Mouse (Mus musculus) liver (tissue): ENCODE measurements at regions not wholly inside any gene's neighbourhood (a gene's known extent, or its start where the extent isn't known, plus 50 kb on each side); places are given as distances from the start of the nearest gene placed in this dataset.
"Not testable (repeated sequence)": the region's sequence is repeated elsewhere in the genome, so short reads cannot be mapped to it uniquely, and the experiment has no call there.

Source experiments
- DNase-seq: peaks from one replicate; pipeline ENCODE4 v3.0.0-alpha.2; 2020; ENCODE audit warnings: mixed read lengths

DNA sequence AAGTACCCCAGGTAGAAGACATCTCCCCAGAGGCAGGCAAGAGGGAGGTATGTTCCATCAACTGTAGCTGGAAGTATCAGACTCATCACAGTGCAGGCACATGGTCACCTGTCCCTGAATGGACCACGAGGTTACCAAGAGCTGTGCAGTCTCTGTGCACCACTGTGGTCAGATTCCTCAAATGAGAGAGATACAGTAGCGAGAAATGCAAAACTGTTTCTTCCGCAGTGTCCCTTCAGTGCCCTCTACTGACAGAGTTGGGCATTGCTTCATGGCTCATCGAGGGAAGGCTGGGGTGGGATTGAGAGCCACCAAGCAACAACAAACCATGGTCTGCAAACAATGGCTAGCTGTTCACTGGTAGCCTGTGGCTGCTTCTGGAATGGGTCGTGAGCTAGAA lies 406.9 kb downstream of the Ptpru start:
- DNase-seq: peak; percentile 41

DNA sequence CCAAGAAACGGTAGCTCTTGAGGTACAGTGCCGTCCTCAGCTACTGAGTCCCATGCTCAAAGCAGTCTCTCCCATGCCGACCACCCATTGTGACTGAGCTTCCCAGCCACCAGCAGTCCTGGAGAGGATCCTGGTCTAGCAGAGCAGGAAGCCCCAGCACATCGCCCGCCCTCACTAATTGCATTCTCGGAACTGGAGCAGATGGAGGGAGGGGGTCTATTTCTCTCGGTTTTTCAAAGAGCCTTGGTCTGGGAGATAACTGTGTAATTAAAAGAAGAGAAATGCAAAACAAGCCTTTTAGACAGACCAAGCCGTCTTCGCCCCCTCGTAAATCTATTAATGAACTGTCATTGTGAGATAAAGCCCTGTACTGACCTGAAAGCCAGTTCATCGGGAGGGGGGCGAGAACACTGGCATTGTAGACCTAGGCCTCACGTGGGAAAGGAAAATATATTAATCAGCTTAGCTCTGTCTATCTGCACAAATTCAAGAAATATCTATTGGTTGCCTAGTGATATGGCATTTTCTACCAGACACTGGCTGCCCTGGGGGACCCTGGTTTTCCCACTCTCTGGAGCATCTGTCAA lies 405.4 kb downstream of the Ptpru start:
- no peak for DNase-seq

DNA sequence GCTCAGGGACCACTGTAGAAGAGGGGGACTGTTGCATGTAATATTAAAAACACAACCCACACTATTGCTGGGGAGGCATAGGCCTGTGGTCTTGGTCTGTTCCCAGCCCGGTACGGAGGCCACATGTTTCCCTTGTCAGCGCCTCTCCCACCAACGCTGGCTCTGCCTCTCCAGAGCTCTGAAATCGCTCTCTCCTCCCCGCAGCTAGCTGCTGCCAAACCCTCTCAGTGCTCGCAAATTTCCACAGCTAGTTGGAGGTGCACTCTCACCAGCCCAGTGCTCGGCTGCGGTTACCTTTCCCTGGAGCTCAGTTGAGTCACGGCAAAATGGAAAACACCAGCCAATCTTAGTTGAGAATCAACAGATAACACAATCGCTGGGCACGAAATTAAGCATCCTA lies 402.9 kb downstream of the Ptpru start:
- no peak for DNase-seq

DNA sequence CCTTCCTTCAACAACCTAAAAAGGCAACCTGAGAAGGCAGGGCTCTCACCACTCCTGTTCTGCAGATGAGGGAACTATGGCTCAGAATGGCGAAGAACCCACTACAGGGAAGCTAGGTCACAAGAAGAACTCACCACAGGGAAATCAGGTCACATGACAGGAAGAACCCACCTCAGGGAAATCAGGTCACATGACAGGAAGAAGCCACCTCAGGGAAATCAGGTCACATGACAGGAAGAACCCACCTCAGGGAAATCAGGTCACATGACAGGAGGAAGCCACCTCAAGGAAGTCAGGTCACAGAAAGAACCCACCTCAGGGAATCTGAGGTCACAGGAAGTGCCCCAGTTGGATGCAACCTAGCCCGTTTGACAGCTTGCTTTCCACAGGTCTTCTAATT lies 399.7 kb downstream of the Ptpru start:
- DNase-seq: no peak

DNA sequence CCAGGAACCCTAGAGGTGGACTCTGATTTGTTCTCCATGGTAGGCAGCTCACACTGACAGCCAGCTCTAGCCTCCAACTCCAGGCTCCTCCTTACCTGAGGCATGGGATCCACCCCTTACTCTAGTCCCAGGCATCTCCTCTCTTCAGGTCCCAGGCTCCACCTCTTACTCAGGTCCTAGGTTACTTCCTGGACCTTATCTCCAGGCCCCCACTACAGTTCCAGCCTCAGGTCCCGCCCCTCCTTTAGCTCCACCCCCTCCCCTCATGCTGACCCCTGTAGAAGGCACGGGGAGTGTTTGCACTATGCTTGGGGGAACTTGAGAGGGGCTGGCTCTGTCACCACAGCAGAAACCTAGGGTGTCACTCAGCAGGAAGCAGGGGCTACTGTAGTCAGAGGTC lies 399.2 kb downstream of the Ptpru start:
- DNase-seq: no peak

DNA sequence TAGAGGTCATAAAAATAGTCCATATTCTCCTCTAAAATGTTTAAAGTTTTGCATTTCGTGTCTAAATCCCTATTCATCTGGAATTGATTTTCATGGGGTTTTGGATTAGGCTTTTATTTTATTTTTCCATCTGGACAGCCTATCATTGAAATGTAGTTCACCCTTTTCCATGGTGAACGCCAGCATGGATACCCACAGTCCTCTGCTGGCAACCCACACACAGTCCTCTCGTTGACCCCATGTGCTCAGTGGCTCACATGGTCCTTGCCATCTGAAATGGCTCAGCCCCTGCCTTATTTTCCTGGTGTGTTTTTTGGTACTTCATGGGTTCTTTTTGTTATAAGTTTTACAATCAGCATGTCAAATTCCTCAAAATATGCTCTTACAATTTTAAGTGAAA lies 397.2 kb downstream of the Ptpru start:
- DNase-seq: no peak

DNA sequence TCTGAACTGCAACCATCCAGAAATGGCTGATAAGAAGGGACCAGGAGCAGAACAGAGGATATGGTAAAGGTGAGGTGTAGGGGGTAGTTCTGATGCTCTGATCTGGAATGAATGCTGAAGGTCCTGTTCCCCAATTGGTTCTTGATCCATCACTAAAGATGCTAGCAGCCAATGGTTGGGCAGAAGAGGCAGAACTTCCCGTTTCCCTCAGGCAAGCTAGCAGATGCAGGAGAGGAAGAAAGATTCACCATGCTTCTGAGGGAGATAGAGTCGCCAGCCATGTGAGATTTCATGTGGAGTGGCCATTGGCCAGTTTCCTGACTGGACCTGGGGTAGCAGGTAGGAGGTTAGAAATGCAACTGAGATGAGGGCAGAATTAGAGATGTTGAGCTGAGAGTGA lies 394.6 kb downstream of the Ptpru start:
- DNase-seq: no peak

DNA sequence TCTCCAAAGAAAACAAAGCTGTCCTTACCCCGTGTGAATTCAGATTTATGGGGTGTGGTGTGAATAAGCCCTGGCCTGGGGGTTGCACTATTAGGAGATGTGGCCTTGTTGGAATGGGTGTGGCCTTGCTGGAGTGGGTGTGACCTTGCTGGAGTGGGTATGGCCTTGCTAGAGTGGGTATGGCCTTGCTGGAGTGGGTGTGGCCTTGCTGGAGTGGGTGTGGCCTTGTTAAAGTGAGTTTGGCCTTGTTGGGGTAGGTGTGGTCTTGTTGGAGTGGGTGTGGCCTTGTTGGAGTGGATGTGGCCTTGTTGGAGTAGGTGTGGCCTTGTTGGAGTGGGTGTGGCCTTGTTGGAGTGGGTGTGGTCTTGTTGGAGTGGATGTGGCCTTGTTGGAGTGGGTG lies 387.8 kb downstream of the Ptpru start:
- DNase-seq: not testable (repeated sequence)

DNA sequence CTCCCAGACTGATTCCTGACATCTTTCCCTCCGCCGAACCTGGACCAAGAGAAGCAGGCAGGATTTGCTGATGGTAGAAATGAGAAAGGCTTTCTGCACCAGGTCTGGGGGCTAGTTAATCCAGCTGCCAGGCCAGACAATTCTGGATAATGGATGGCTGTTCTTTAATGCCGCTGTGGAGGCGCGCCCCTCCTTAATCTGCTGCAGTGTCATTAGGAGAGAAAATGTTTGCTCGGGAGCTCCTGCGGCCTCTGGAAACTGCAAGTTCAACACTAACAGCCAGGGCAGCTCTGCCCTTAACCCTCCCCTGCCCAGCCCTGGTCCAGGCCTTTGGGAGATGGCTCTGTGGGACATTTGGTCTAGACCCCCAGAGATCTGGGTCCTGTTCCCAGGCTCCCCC lies 380.5 kb downstream of the Ptpru start:
- DNase-seq: no peak

DNA sequence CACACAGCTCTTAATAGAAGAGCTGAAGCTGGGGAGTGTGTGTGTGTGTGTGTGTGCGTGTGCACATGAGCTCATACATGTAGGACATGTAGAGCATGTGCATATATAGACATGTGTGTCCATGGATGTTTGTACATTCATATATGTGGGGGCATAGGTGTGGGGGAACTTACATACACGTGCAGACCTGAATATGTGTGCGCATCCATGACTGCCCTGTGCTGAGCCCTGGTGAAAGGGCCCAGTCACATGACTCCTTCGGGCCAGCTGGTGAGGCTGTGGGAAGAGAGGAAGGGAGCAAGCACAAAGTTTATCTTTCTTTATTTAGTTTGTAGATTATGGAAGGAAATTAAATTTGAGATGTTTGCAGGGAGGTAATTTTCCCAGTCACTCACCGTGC lies 378.3 kb downstream of the Ptpru start:
- no peak for DNase-seq

DNA sequence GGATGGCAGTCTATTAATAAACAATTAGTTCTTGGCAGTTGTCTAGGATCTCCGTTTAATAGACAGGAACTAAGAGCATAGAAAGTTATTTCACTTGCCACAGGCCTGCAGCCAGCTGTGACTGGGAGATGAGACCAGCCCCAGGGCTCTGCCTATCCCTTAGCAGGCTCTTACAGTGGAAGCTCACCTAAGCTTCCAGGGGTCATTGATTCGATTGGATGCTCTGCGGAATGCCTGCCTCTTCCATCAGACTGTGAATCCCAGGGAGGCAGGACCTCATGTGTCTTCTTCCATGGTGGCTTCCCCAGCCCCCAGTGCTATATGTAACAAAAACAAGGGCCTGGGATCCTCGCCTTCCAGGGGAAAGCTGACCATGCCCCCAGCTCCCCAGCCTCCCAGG lies 376.8 kb downstream of the Ptpru start:
- no peak for DNase-seq

DNA sequence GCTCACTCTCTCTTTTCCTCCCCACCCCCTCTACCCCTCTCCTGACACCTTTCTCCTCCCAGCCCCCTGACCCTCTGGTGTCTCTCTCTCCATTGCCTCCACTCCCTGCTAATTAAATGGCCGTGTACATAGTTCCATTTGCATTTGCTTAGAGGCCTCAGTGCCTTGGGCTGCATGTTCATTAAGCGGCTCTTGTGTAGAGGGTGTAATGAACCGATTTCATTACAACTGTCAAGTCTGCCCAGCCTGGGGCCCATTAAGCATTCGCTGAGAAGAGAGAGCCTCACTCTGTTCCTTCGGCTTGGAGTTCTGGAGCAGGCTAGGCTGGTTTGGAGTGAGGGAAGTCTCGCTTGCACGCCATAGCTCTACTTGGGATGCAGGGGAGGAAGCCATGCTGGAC lies 376.4 kb downstream of the Ptpru start:
- DNase-seq: no peak

DNA sequence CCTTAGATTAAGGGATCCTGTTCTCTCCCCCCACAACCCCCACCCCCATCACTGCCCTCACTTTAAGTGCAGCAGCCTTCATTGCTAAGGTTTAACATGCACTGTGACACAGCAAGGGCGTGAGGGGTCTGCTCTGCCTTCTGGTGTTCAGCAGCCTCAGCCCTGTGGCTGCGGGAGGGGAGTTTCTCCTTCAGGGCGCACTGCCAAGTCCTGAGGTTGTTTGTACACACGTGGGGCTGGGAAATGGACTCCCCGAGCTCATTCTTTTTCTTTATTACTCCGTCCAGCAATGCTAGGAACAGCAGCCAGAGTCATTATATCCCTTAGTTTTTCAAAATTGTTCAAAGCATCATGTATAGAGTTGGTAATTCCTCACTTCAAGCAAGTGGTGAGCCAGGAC lies 363.1 kb downstream of the Ptpru start:
- DNase-seq: no peak

DNA sequence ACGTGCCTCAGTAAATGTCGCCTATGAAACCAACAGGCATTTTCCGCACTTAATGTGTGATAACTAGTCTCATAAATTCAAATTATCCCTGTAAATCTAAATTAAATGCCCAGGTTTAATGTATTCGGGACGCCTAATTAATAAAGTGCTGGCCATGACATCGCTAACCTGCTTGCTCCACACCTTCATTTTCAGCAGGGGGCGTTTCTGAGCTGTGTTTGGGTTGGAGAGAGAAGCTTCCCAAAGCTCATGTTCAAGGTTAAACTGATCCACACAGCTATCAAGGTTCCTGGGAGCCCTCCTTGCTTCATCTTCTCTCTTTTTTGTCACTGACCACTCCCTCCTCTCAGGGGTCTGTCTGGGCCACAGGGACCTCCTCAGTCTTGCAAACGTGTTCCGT lies 359.2 kb downstream of the Ptpru start:
- DNase-seq: no peak

DNA sequence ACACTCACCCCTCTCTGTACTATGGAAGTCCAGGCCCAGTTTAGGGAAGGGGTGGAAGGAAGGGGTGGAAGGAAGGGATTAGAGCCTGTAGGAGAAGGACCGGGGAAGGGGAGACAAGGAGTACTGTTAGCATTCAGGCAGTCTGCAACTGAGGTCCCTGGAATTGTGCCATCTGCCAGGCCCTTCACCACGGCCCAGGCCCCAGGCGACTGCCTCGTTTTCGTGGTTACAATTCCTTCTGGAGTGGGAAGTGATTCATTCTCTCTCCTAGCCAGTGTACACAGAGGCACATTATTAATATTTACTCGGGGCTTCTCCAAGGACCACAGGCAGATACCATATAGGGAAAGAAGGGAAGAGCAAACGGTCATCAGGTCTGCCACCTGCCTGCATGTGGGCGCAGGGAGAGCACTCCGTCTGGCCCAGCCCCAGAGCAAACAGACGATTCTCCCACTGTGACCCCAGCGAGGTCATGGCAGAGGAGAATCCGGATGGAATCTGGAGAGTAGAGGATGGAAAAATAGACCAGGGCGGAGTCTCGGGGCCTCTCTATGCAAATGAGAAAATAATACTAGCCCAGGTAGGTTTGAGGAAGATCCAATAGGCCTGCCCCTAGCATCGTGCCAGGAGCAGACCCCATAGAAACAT lies 354.0 kb downstream of the Ptpru start:
- no peak for DNase-seq

DNA sequence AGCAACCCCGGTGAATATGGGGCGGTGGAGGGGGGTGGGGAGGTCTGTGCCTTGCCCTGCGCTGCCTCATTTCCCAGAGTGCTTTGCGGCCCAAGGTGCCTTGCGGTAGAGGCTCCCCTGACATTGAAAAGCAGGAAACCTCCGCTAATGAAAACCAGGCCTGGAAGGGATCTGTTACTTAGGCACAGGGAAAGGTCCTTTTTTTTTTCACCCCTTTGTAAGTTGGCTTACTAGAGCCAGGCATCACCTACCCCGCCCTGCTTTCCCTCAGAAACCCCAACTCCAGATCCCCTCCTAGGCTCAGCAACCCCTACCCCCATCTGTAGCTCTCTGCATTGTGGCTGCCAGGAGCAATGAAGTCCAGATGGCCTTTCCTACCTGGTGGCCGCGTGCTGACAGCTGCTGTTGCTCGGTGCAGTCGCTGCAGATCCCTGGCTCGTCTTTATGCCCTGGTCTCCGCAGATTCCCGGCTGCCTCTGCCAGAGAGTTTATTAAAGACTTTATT lies 353.4 kb downstream of the Ptpru start:
- DNase-seq: no peak

DNA sequence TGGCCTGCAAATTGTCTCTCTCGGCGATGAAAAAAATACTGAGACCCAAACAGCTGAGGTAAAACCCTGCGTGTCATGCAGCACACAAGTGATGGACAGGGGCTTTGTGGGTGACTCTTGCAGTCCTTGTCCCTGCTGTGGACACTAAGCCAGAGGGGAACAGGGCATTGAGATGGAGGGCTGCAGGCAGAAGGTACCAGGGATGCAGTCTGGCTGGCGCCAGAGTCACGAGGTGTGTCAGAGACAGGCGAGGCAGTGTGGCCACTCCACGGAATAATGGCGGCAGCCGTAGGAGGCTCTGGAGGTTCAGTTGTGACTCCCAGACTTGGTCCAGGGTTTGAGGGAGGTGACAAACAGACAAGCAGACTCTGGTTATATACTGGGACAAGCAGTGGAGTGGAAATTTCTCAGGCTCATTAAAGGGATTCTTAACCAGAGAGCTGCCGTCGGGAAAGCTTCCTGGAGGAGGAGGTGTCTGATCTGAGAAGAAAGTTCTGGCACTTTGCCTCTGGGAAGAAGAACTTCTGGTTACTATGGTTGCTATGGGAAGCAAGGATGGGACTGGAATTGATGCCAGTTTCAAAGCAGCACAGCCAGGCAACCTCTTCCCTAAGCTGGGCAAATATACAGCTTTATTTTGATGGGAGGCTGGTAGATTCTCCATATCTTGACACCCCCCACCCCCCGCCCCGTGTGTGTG lies 352.8 kb downstream of the Ptpru start:
- DNase-seq: no peak

DNA sequence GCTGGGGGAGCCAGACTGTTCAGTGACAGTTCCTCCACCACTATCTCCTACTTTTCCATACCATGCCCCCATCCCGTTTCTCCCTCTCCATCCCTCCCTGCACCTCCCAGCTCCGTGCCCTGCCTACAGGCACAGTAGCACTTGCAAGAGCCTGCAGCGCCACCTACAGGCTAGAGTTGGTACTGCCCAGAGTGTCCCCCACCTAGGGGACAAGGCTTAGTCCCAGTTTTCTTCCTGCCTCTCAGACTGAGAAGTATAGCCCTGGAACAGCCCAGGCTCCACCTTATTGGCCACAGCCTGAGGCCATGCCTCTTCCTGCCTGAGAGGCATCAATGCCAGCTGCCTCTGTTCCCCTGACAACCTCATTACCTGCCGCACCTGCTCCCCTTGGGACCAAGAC lies 351.3 kb downstream of the Ptpru start:
- peak; percentile 78 for DNase-seq

DNA sequence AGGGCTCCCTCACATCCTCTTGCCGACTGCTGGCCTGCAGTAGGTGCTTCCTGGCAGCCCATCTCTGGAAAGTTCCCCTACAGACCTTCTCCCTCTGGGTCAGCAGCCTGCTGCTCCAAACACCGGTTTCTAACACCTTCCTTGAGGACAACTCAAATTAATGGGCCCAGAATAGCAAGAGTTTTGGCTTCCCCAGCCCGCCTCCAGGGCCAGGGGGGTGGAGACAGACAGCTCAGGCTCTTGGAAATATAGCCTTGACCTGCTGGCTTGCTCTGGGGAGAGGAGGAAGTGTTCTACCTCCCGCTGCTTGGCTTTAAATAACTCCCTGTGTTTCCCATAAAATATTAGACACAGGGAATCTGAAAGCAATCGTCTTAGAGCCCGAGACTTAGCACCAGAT lies 349.8 kb downstream of the Ptpru start:
- no peak for DNase-seq

DNA sequence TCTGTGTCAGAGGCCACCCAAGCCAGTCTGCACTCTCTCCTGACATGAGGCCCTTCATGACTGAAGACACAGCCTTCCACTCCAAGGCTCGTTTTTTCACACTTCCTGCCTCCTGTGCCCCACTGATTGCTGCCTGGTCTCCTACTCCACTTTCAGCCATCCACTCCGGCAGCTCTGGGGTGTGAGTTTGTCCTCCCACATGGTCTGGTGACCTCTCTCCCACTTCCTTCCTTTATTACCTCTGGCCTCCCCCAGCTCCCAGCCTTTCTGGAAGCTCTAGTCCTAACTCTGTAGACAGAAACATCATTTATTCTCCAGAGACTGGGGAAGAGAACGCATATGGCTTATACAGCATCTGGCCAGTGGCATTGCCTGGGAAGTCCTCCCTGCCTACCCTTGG lies 349.0 kb downstream of the Ptpru start:
- no peak for DNase-seq

DNA sequence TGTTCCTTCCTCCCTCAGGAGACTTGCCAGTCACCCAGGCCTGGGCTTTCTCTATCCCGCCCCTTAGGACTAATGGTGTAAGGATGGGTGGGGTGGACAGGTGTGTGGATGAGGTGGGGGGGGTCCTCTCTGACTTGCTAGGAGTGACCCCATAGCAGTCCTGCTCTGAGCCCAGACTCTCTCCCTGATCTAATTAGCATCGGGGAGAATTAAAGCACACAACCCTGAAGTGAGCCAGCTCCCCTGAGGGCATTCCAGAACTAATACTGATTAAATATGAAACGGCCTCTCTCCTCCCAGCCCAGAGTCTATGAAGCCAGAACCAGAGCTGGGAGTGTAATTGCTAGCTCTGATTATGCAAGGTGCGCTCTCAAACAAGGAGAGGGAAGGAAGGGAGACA lies 346.1 kb downstream of the Ptpru start:
- no peak for DNase-seq

DNA sequence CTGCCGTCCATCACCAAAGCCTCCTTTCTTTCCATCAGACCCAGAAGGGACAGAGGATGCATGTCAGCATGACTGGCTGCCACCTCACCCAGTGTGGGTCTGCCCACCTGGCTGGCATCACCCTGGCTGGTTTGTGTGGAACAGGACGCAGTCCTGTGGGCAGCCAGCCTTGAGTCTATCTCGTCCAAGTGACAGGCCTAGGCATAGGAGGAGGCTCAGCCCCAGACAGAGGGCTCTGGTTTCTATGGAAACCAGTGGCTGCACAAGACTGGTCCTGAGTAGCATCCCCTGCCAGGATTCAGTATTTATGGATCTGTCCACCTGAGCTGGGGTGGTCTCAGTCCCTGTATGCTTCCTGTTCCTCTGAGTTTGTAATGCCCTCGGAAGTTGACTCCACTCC lies 344.4 kb downstream of the Ptpru start:
- DNase-seq: no peak

DNA sequence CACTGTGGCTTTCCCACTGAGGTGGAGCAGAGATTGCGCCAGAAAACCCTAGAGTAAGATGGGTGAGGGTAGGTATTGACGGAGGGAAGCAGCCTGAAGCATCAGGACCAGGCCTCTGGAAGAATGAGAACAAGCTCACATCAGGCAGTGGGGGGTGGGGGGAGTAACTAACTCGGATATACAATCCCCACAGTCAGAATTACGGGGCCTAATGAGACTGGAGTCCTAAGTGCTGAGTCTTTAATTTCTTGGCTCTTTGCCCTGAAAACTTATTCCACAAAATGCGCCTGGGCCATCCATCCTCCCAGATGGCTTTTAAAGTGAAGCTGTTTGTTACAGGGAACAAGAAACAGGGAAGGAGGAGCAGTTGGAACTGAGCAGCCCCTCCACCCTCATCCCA lies 341.2 kb downstream of the Ptpru start:
- DNase-seq: no peak

DNA sequence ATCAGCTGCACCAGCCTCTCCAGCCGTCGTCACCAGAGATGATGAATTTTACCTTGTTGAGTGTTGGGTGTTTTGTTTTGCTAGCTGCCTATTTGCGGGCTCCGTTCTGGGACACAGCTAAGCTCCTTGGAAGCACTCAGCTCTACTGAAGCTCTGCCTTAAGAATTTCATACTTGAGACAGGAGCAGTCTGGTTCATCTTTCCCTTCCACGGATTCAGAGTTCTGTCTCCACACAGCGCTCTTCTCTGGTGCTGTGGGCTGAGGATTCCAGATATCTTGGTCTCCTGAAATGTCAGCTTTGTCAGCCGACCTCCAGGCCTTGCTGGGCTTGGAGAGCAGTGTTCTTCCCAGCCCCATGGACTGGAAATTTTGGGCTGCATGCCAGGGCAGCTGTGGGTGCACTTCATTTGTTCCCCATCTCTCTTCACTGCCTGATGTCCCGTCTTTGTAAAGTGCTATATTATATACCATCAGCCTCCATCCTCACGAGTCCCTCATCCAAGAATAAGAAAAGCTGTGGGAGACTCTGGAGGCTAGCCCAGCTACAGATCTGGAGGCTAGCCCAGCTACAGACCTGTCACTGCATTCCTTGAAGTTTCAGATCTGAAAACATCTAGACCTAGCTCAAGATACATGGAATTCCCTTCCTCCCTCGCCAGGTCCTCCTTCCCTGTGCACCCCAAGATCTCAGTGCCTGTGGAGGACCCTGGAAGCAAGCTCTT lies 337.0 kb downstream of the Ptpru start:
- DNase-seq: no peak
